Mouse (Mus musculus): Measurements from ENCODE around the gene F2rl1. TPM values are rescaled to one million over a fixed set of nuclear protein-coding genes. Genes with fewer than 3 reads are reported as not detected.
"Not testable (repeated sequence)": the region's sequence is repeated elsewhere in the genome, so short reads cannot be mapped to it uniquely, and the experiment has no call there.

The F2rl1 gene
- polyA plus RNA-seq, 1 experiment from 2014 or later = not detected

- 81% methylated on average over 5 of the region's 5 CpGs for WGBS
These were observed 13.0 kb upstream of the F2rl1 start for GRCm38 (mm10) chr13:95538021-95538420.

GRCm38 (mm10) chr13:95536117-95536493 is 11.1 kb upstream of the F2rl1 start:
- H3K27me3 ChIP-seq (ENCODE audit: control insufficient read depth, insufficient read depth, low read length) = no peaks in the 10 kb centered on the region
- H3K4me3 ChIP-seq (ENCODE audit: low read depth, low read length) = no peak overlapping the region
- H3K9ac ChIP-seq (ENCODE audit: low read length) = no peak overlapping the region
- H3K4me1 ChIP-seq (replicated peaks; ENCODE audit: control insufficient read depth, insufficient read depth, low read length) = peaks cover 7% of the 10 kb centered on the region
- no peak overlapping the region for H3K4me2 ChIP-seq (ENCODE audit: low read depth, low read length, severe bottlenecking)
- ATAC-seq (replicated peaks; ENCODE audit: low FRiP score) (no peak), DNase-seq (ENCODE audit: low spot score) (no peak)
- no peak overlapping the region for H3K27ac ChIP-seq (ENCODE audit: low read depth, low read length)
- H3K36me3 ChIP-seq (ENCODE audit: control insufficient read depth, insufficient read depth, low read length) = no peaks in the 10 kb centered on the region
- H3K9me3 ChIP-seq (ENCODE audit: control insufficient read depth, low read length) = no peaks in the 10 kb centered on the region
- 11% methylated on average over 5 of the region's 5 CpGs for WGBS

More at GRCm38 (mm10) chr13:95538021-95538420, 13.0 kb upstream of the F2rl1 start:
- peaks cover 7% of the 10 kb centered on the region for H3K4me1 ChIP-seq (replicated peaks; ENCODE audit: control insufficient read depth, insufficient read depth, low read length)
- no peak overlapping the region for H3K4me3 ChIP-seq (ENCODE audit: low read depth, low read length)
- ATAC-seq (replicated peaks; ENCODE audit: low FRiP score) (no peak), DNase-seq (ENCODE audit: low spot score) (no peak)
- no peak overlapping the region for H3K9ac ChIP-seq (ENCODE audit: low read length)
- H3K9me3 ChIP-seq (ENCODE audit: control insufficient read depth, low read length) = no peaks in the 10 kb centered on the region
- H3K27me3 ChIP-seq (ENCODE audit: control insufficient read depth, insufficient read depth, low read length) = no peaks in the 10 kb centered on the region
- H3K4me2 ChIP-seq (ENCODE audit: low read depth, low read length, severe bottlenecking) = no peak overlapping the region
- no peak overlapping the region for H3K27ac ChIP-seq (ENCODE audit: low read depth, low read length)
- H3K36me3 ChIP-seq (ENCODE audit: control insufficient read depth, insufficient read depth, low read length) = no peaks in the 10 kb centered on the region

- H3K4me1 ChIP-seq (replicated peaks; ENCODE audit: control insufficient read depth, insufficient read depth, low read length) = peaks cover 7% of the 10 kb centered on the region
- no peak for DNase-seq (ENCODE audit: low spot score)
- H3K4me2 ChIP-seq (ENCODE audit: low read depth, low read length, severe bottlenecking) = peak overlapping the region; percentile 22; the same call in 1 of the 2 replicates
- no peaks in the 10 kb centered on the region for H3K27me3 ChIP-seq (ENCODE audit: control insufficient read depth, insufficient read depth, low read length)
- no peak overlapping the region for H3K9ac ChIP-seq (ENCODE audit: low read length)
- H3K4me3 ChIP-seq (ENCODE audit: low read depth, low read length) = no peak overlapping the region
- H3K36me3 ChIP-seq (ENCODE audit: control insufficient read depth, insufficient read depth, low read length) = no peaks in the 10 kb centered on the region
- peak; percentile 27; the same call in 1 of the 2 replicates for ATAC-seq (replicated peaks; ENCODE audit: low FRiP score)
- no peak overlapping the region for H3K27ac ChIP-seq (ENCODE audit: low read depth, low read length)
- no peaks in the 10 kb centered on the region for H3K9me3 ChIP-seq (ENCODE audit: control insufficient read depth, low read length)
- WGBS = 3% methylated on average over 11 of the region's 11 CpGs
These were observed 10.6 kb upstream of the F2rl1 start for GRCm38 (mm10) chr13:95535461-95536116.

GRCm38 (mm10) chr13:95535026-95535425 is 10.0 kb upstream of the F2rl1 start:
- DNase-seq (ENCODE audit: low spot score) = no peak
- no peak overlapping the region for H3K27ac ChIP-seq (ENCODE audit: low read depth, low read length)
- H3K4me1 ChIP-seq (replicated peaks; ENCODE audit: control insufficient read depth, insufficient read depth, low read length) = peaks cover 7% of the 10 kb centered on the region
- H3K36me3 ChIP-seq (ENCODE audit: control insufficient read depth, insufficient read depth, low read length) = no peaks in the 10 kb centered on the region
- H3K4me3 ChIP-seq (ENCODE audit: low read depth, low read length) = no peak overlapping the region
- H3K4me2 ChIP-seq (ENCODE audit: low read depth, low read length, severe bottlenecking) = peak overlapping the region; percentile 22; the same call in 1 of the 2 replicates
- no peaks in the 10 kb centered on the region for H3K27me3 ChIP-seq (ENCODE audit: control insufficient read depth, insufficient read depth, low read length)
- no peaks in the 10 kb centered on the region for H3K9me3 ChIP-seq (ENCODE audit: control insufficient read depth, low read length)
- ATAC-seq (replicated peaks; ENCODE audit: low FRiP score) = no peak
- H3K9ac ChIP-seq (ENCODE audit: low read length) = no peak overlapping the region
- WGBS = 1% methylated on average over 6 of the region's 6 CpGs

GRCm38 (mm10) chr13:95534131-95534561 is 9.1 kb upstream of the F2rl1 start:
- peak; percentile 78 for ATAC-seq (replicated peaks; ENCODE audit: low FRiP score)
- no peak overlapping the region for H3K4me3 ChIP-seq (ENCODE audit: low read depth, low read length)

GRCm38 (mm10) chr13:95533640-95534039 is 8.6 kb upstream of the F2rl1 start:
- Histone ChIP-seq H3K4me3 (ENCODE audit: low read depth, low read length) (no peak overlapping the region), H3K4me1 (replicated peaks; ENCODE audit: control insufficient read depth, insufficient read depth, low read length) (peaks cover 7% of the 10 kb centered on the region), H3K36me3 (ENCODE audit: control insufficient read depth, insufficient read depth, low read length) (no peaks in the 10 kb centered on the region), H3K27ac (ENCODE audit: low read depth, low read length) (peak overlapping the region; percentile 25; the same call in 1 of the 2 replicates), H3K4me2 (ENCODE audit: low read depth, low read length, severe bottlenecking) (no peak overlapping the region; the same call in 1 of the 2 replicates), H3K27me3 (ENCODE audit: control insufficient read depth, insufficient read depth, low read length) (no peaks in the 10 kb centered on the region), H3K9me3 (ENCODE audit: control insufficient read depth, low read length) (no peaks in the 10 kb centered on the region), H3K9ac (ENCODE audit: low read length) (peak overlapping the region; percentile 27; the same call in 1 of the 2 replicates)
- ATAC-seq (replicated peaks; ENCODE audit: low FRiP score) = no peak; the same call in 1 of the 2 replicates
- no peak for DNase-seq (ENCODE audit: low spot score)
- 14% methylated on average over 8 of the region's 8 CpGs for WGBS

More at GRCm38 (mm10) chr13:95534131-95534561, 9.1 kb upstream of the F2rl1 start:
- peak overlapping the region; percentile 27; the same call in 1 of the 2 replicates for H3K9ac ChIP-seq (ENCODE audit: low read length)
- H3K4me1 ChIP-seq (replicated peaks; ENCODE audit: control insufficient read depth, insufficient read depth, low read length) = peaks cover 7% of the 10 kb centered on the region
- H3K4me2 ChIP-seq (ENCODE audit: low read depth, low read length, severe bottlenecking) = peak overlapping the region; percentile 35; the same call in 1 of the 2 replicates
- DNase-seq (ENCODE audit: low spot score) = peak; percentile 68
- peak overlapping the region; percentile 25; the same call in 1 of the 2 replicates for H3K27ac ChIP-seq (ENCODE audit: low read depth, low read length)
- H3K36me3 ChIP-seq (ENCODE audit: control insufficient read depth, insufficient read depth, low read length) = no peaks in the 10 kb centered on the region
- WGBS = under 1% methylated on average over 5 of the region's 5 CpGs
- H3K27me3 ChIP-seq (ENCODE audit: control insufficient read depth, insufficient read depth, low read length) = no peaks in the 10 kb centered on the region
- H3K9me3 ChIP-seq (ENCODE audit: control insufficient read depth, low read length) = no peaks in the 10 kb centered on the region

- H3K4me1 ChIP-seq (replicated peaks; ENCODE audit: control insufficient read depth, insufficient read depth, low read length); DNase-seq (ENCODE audit: low spot score); H3K36me3 ChIP-seq (ENCODE audit: control insufficient read depth, insufficient read depth, low read length); H3K4me2 ChIP-seq (ENCODE audit: low read depth, low read length, severe bottlenecking); ATAC-seq (replicated peaks; ENCODE audit: low FRiP score); H3K4me3 ChIP-seq (ENCODE audit: low read depth, low read length); H3K9ac ChIP-seq (ENCODE audit: low read length); H3K9me3 ChIP-seq (ENCODE audit: control insufficient read depth, low read length); H3K27me3 ChIP-seq (ENCODE audit: control insufficient read depth, insufficient read depth, low read length); H3K27ac ChIP-seq (ENCODE audit: low read depth, low read length): not testable (repeated sequence)
- WGBS = 57% methylated on average over 4 of the region's 5 CpGs
These were observed 8.1 kb upstream of the F2rl1 start for GRCm38 (mm10) chr13:95533121-95533520.

- no peaks in the 10 kb centered on the region for H3K9me3 ChIP-seq (ENCODE audit: control insufficient read depth, low read length)
- peaks cover 7% of the 10 kb centered on the region for H3K4me1 ChIP-seq (replicated peaks; ENCODE audit: control insufficient read depth, insufficient read depth, low read length)
- ATAC-seq (replicated peaks; ENCODE audit: low FRiP score) (no peak), DNase-seq (ENCODE audit: low spot score) (no peak)
- no peaks in the 10 kb centered on the region for H3K36me3 ChIP-seq (ENCODE audit: control insufficient read depth, insufficient read depth, low read length)
- no peak overlapping the region for H3K9ac ChIP-seq (ENCODE audit: low read length)
- H3K27ac ChIP-seq (ENCODE audit: low read depth, low read length) = no peak overlapping the region
- no peak overlapping the region for H3K4me3 ChIP-seq (ENCODE audit: low read depth, low read length)
- no peak overlapping the region for H3K4me2 ChIP-seq (ENCODE audit: low read depth, low read length, severe bottlenecking)
- 43% methylated on average over 9 of the region's 9 CpGs for WGBS
- H3K27me3 ChIP-seq (ENCODE audit: control insufficient read depth, insufficient read depth, low read length) = peaks cover 6% of the 10 kb centered on the region
These were observed 6.4 kb upstream of the F2rl1 start for GRCm38 (mm10) chr13:95531273-95532045.
